Mouse (Mus musculus) C2C12 (cell line): ENCODE data around the gene Ppp2r5c. TPM values are rescaled to one million over a fixed set of nuclear protein-coding genes. Genes with fewer than 3 reads are reported as not detected.

Source experiments
- H3K27me3 ChIP-seq: one replicate; pipeline ENCODE4 v1.6.1; 2011; ENCODE audit not compliant: control insufficient read depth, insufficient read depth, insufficient read length
- H3K36me3 ChIP-seq: one replicate; pipeline ENCODE4 v1.6.1; 2011; ENCODE audit not compliant: control insufficient read depth, insufficient read depth
- H3K4me3 ChIP-seq: one replicate; pipeline ENCODE4 v1.5.1; 2011; ENCODE audit warnings: mild to moderate bottlenecking, control low read depth; ENCODE audit not compliant: poor library complexity, insufficient read depth, severe bottlenecking
- H3K79me2 ChIP-seq: one replicate; pipeline ENCODE4 v1.6.1; 2011; ENCODE audit not compliant: control insufficient read depth, insufficient read depth
- H3K79me3 ChIP-seq: one replicate; pipeline ENCODE4 v1.6.1; 2011; ENCODE audit warnings: low read depth, control low read depth
- H3ac ChIP-seq: one replicate; pipeline ENCODE3; 2011; ENCODE audit warnings: low read depth; ENCODE audit not compliant: control insufficient read depth, insufficient read length
- CEBPB ChIP-seq: IDR thresholded peaks from one replicate; pipeline ENCODE4 v1.6.1; 2011; ENCODE audit warnings: low read depth, mild to moderate bottlenecking, control low read depth, moderate library complexity
- CTCF ChIP-seq: IDR thresholded peaks from one replicate; pipeline ENCODE4 v1.5.1; 2011; ENCODE audit not compliant: control insufficient read depth, insufficient read depth, insufficient read length
- FOSL1 ChIP-seq: IDR thresholded peaks from one replicate; pipeline ENCODE4 v1.8.0; 2011; ENCODE audit warnings: mild to moderate bottlenecking, low read length; ENCODE audit not compliant: poor library complexity, insufficient read depth, severe bottlenecking
- MAX ChIP-seq: IDR thresholded peaks from one replicate; pipeline ENCODE4 v1.6.1; 2011; ENCODE audit warnings: mild to moderate bottlenecking, control low read depth
- MYOD1 ChIP-seq: IDR thresholded peaks from one replicate; pipeline ENCODE4 v1.6.1; 2011; ENCODE audit warnings: low read depth; ENCODE audit not compliant: control insufficient read depth, insufficient read length
- MYOG ChIP-seq: IDR thresholded peaks from one replicate; pipeline ENCODE4 v1.6.1; 2011; ENCODE audit not compliant: control insufficient read depth, insufficient read length; ENCODE audit errors: extremely low read depth
- USF1 ChIP-seq: IDR thresholded peaks from one replicate; pipeline ENCODE4 v1.6.1; 2011; ENCODE audit warnings: low read depth, mild to moderate bottlenecking, control low read depth, moderate library complexity
- polyA plus RNA-seq: library from polyadenylated mRNA; unstranded; fragments of >200 nt; fragmentation: generic; extraction: Trizol; gene quantifications from one replicate; pipeline ENCODE4 v1.2.1, GENCODE M21; 2012; ENCODE audit warnings: missing spikeins

Gene Ppp2r5c
- polyA plus RNA-seq, 1 experiment, result 35.5 TPM

DNA sequence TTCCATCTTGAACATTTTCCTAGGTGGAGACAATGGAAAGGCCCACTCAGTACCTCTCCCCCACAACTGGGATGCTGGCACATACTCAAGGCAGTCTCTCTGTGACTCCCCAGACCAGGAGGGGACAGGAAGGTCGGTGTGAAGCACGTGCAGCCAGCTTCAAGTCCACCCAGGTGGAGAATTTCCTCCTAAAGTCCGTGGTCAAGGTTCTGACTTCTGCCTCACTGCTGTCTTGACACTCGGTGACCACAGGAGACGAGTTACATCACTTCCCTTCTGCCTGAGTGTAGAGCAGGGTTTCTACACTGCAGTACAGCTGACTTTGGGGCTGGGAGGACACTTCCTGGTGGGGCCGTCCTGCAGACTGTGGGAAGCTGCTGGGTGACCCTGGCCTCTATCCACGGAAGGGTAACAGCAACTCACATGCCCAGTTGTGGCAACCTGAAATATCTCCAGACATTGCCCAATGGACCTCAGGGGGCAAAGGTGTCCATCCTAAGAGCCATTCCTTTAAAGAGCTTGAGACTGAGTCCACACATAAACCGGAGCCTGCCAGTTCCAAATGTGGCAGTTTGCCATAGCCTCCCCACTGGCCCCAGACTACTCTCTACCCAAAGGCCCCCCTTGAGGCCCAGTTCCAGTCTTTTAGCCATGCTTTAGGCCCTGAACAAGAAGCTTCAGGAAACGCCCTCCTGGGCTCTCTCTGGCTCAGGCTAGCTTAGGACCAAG is 10.1 kb upstream of the Ppp2r5c start:
- Histone ChIP-seq H3K36me3 (no peaks in the 10 kb centered on the region), H3K79me2 (no peaks in the 10 kb centered on the region), H3K4me3 (no peak overlapping the region), H3K27me3 (peaks cover 7% of the 10 kb centered on the region), H3K79me3 (no peaks in the 10 kb centered on the region), H3ac (no peak overlapping the region)
- TF ChIP-seq CEBPB, result no peak
- no peak for TF ChIP-seq USF1
- TF ChIP-seq MAX, result no peak
- TF ChIP-seq MYOG, result no peak
- no peak for TF ChIP-seq MYOD1
- no peak for TF ChIP-seq FOSL1
- TF ChIP-seq CTCF, result no peak

DNA sequence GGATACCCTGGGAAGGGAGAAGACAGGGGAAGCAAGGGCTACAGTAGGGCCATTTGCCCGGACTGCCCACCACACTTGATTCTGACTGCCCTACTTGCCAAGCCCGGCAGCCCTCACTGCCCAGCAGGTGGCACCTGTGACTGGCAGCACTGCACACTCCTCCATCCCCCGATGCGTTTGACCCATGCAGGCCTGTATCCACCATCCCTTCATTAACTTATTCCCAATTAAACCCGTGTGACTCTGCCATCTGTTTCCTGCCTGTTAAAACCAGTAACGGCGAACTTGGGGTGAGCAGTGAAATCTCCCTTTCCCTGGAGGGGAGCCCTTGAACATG is 9.6 kb upstream of the Ppp2r5c start:
- H3K79me2 ChIP-seq, result no peaks in the 10 kb centered on the region
- H3K27me3 ChIP-seq, result peaks cover 6% of the 10 kb centered on the region
- H3K4me3 ChIP-seq, result no peak overlapping the region
- H3K79me3 ChIP-seq, result no peaks in the 10 kb centered on the region
- H3K36me3 ChIP-seq, result no peaks in the 10 kb centered on the region
- no peak overlapping the region for H3ac ChIP-seq
- TF ChIP-seq MYOD1 (no peak), CEBPB (no peak), MAX (no peak), CTCF (no peak), FOSL1 (no peak), USF1 (no peak), MYOG (no peak)

DNA sequence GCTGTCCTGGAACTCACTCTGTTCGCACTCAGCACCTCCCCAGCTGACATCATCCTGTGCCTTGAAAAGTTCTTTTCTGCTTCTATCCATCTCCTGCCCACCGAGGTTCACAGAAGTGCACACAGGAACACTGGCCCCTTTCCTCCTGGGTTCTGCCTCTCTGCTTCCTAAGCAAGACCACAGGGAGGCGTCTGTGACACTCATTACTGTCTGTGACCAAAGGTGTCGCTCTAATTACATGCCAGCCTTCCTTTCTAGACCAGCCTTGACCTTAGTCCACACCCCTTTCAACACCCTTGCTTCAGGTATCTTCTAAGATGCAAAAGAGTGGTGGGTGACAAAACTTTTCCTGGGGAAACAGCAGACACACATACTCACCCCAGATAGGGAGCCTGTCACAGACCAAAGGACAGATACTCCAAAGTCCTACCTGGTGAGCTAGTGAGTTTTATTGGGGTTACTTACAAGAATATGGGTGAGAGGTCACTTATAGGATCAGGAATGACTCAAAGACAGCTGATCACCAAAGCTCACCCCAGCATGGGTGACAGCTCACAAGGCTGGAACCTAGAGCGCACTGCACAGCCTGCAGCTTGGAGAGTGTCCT is 8.4 kb upstream of the Ppp2r5c start:
- no peaks in the 10 kb centered on the region for H3K36me3 ChIP-seq
- H3K4me3 ChIP-seq, result no peak overlapping the region
- H3ac ChIP-seq, result no peak overlapping the region
- H3K27me3 ChIP-seq, result peaks cover 9% of the 10 kb centered on the region
- no peaks in the 10 kb centered on the region for H3K79me2 ChIP-seq
- no peak for TF ChIP-seq CEBPB
- no peak for TF ChIP-seq MYOG
- TF ChIP-seq MYOD1, result no peak
- no peak for TF ChIP-seq FOSL1
- no peak for TF ChIP-seq USF1
- TF ChIP-seq CTCF, result no peak
- no peak for TF ChIP-seq MAX
- H3K79me3 ChIP-seq, result no peaks in the 10 kb centered on the region

DNA sequence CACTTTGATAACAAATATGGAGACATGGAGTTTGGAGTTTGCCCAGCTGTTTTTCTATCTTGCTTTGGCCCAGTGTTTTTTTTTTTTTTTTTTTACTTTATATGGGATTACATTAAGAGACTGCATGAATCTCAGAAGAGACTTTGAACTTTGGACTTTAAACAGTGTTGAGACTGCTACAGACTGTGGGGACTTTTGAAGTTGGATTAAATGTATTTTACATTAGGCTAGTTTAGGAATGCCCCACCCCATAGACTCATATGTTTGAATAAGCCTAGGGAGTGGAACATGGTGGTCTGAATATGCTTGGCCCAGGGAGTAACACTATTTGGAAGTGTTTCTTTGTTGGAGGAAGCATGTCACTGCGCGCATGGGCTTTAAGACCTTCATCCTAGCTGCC is 4.7 kb upstream of the Ppp2r5c start:
- Histone ChIP-seq H3K4me3 (no peak overlapping the region), H3K79me2 (no peaks in the 10 kb centered on the region), H3K36me3 (no peaks in the 10 kb centered on the region), H3K27me3 (peaks cover 9% of the 10 kb centered on the region), H3ac (no peak overlapping the region), H3K79me3 (no peaks in the 10 kb centered on the region)
- TF ChIP-seq CTCF, result no peak
- TF ChIP-seq FOSL1, result no peak
- TF ChIP-seq USF1, result no peak
- TF ChIP-seq MAX, result no peak
- no peak for TF ChIP-seq MYOG
- TF ChIP-seq CEBPB, result no peak
- TF ChIP-seq MYOD1, result no peak

DNA sequence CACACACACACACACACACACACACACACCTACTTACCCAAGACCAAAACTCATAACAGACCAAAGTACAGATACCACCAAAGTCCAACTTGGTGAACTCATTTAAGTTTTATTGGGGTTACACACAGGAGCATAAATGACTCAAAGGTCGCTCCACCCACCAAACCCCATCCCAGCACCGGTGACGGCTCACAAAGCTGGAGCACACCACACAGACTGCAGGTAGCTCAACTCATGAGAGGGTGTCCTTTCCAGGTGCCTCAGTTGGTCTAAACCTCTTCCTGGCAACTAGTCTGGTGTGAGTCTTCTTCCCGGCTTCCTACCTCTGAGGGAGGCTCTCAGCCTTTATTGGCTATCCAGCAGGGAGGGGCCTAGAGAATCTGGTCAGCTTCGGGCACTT is 2.4 kb upstream of the Ppp2r5c start:
- no peak overlapping the region for H3K4me3 ChIP-seq
- no peaks in the 10 kb centered on the region for H3K36me3 ChIP-seq
- H3K27me3 ChIP-seq, result peaks cover 9% of the 10 kb centered on the region
- H3K79me2 ChIP-seq, result no peaks in the 10 kb centered on the region
- H3K79me3 ChIP-seq, result no peaks in the 10 kb centered on the region
- TF ChIP-seq FOSL1 (no peak), USF1 (no peak), MAX (no peak), MYOG (no peak), CEBPB (no peak), CTCF (no peak), MYOD1 (no peak)
- H3ac ChIP-seq, result no peak overlapping the region

DNA sequence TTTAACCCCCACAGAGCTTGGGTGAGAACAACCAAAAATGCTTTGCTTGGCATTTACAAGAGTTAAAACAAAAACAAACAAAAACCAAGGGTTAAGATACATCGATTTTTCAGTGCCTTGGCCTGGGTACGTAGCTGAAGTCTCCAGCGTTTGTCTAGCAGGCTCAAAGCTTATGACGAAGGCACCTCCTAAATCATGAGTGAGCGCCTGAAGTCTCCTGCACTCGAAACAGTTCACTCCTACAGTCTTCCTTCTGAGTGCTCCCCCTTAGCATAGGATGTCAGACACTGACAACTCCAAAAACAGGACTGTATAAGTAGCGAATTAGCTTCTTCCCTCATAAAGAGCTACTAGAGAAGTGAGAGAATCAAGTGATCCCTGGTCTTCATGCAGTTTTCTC is 1.1 kb upstream of the Ppp2r5c start:
- Histone ChIP-seq H3K36me3 (no peaks in the 10 kb centered on the region), H3K4me3 (no peak overlapping the region), H3K79me3 (no peaks in the 10 kb centered on the region), H3K27me3 (peaks cover 9% of the 10 kb centered on the region), H3K79me2 (no peaks in the 10 kb centered on the region), H3ac (no peak overlapping the region)
- TF ChIP-seq MYOG (no peak), MAX (no peak), CTCF (no peak), MYOD1 (no peak), USF1 (no peak), CEBPB (no peak), FOSL1 (no peak)
